Mouse (Mus musculus) natural killer cell, adult 2 months (primary cell): ENCODE results near the gene Olfr107.

ENCODE experiments used
- DNase-seq, 2 experiments: peaks; one replicate each; pipeline ENCODE4 v3.0.0; 2022; ENCODE audit warnings: low spot score in 2 of 2

Gene Olfr107

GRCm38 (mm10) chr17:37398926-37399325, at the start of gene Olfr107:
Gene Olfr107 (plus strand): TSS chr17:37399226.
- no peak for DNase-seq

GRCm38 (mm10) chr17:37359282-37359681, 39.7 kb upstream of the Olfr107 start, which contains the start of gene Olfr104-ps:
Gene Olfr104-ps (plus strand): TSS chr17:37359582.
- DNase-seq = no peak

GRCm38 (mm10) chr17:37378733-37379132, 20.3 kb upstream of the Olfr107 start, which contains the start of gene Olfr105-ps:
Gene Olfr105-ps (plus strand): TSS chr17:37379033.
- no peak for DNase-seq

- no peak for DNase-seq
Measured at GRCm38 (mm10) chr17:37390093-37390492, 8.9 kb upstream of the Olfr107 start, which contains the start of gene Olfr106-ps. Gene Olfr106-ps (plus strand): TSS chr17:37390393.

- DNase-seq = no peak
Measured at GRCm38 (mm10) chr17:37413380-37413779, 14.4 kb downstream of the Olfr107 start.

- DNase-seq = no peak
Measured at GRCm38 (mm10) chr17:37445180-37445579, 46.2 kb downstream of the Olfr107 start, which contains the start of gene Olfr108. Gene Olfr108 (plus strand): TSS chr17:37445480.
